Mouse (Mus musculus) adrenal gland, postnatal 0 days (tissue): Measurements from ENCODE around the gene Krt16. TPM values are rescaled to one million over a fixed set of nuclear protein-coding genes. Genes with fewer than 3 reads are reported as not detected.

ENCODE experiments used
- polyA plus RNA-seq: library from polyadenylated mRNA; unstranded; fragments of >200 nt; fragmentation: Nextera tagmentation; extraction: Ambion mirVana; gene quantifications from 2 replicates; pipeline ENCODE4 v1.2.1, GENCODE M21; 2015

The Krt16 gene
- polyA plus RNA-seq = not detected in 2 replicates

DNA sequence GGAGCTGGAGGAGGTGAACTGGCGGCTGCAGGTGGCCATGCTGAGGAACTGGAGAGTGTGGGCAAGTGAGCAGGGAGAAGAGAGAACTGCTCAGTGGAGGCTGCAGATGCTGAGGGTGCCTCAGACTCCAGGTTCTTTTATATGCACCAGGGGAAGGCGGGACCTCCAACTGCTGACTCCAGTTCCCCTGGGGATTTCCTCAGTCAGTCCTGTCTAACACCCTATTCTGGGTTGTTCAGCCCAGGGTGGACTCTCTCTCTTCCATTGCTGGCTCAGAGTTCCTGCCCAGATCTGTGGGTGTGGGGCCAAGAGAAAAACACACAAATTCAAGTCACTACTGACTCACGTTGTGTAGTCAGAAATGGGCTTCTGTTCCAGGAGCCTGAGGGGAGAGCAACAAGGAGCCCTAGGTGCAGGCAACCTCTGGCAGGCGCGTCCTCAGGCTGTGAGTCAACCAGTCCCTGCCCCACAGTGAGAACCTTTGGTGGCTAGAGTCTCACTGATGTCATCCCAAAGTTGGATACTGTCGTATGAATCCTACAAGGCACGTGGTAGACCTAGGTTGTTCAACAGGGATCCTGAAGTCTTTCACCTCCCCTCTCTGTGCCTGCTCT, at the start of gene Krt16:
TSS of gene Krt16 (minus strand) at position 51 of the 614 bp plus-strand sequence.

DNA sequence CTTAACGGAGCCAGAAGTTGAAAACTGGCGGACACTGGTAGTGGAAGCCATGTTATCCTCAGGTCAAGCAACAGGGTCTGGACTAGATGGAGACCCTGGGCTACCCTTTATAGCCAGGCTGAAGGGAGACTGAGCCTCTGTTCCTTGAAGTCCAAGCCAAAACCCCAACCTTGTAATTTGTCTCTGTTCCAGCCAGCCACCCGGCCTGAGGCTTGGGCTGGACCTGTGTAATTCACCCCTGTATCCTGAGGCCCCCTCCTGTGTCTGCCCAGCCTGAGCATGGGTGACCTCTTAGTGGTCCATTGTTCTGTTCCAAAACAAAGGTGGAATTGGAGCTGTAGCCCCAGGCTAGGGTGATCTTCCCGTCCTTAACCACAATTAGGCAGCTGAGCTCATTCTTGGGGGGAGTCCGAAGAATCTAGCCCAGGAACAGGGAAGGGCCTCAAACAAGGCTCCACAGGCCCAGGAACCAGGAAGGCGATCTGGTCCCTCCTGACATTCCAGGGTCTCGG, 21.2 kb upstream of the Krt16 start, which contains the start of gene Krt42:
TSS of gene Krt42 (minus strand) at position 51 of the 512 bp plus-strand sequence.

DNA sequence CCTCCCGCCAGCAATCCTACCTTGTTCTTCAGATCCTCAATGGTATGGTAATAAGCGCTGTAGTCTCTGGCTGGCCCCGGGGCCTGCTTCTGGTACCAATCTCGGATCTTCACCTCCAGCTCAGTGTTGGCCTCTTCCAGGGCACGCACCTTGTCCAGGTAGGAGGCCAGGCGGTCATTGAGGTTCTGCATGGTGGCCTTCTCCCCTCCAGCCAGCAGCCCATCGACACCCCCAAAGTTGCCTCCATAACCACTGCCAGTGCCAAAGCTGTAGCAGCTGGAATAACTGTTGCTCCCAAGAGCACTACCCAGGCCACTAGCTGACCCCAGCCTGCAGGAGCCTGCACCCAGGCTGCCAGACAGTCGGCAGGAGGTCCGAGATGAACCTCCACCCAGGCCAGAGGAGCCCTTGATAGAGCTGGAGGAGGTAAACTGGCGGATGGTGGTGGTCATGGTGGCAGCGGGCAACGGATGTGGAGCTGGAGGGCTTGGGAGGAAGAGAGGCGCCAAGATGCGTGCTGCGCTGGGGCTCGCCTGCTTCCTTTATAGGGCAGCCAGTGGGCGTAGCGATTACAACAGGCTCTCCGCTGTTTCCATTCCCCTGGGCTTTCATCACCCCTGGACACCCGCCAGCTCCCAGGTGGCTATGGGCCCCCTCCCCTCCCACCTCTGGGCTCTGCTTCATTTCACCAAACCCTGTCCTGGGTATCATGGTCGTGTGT, 12.0 kb upstream of the Krt16 start, which contains the start of gene Krt17:
TSS of gene Krt17 (minus strand) at position 516 of the 721 bp plus-strand sequence.

DNA sequence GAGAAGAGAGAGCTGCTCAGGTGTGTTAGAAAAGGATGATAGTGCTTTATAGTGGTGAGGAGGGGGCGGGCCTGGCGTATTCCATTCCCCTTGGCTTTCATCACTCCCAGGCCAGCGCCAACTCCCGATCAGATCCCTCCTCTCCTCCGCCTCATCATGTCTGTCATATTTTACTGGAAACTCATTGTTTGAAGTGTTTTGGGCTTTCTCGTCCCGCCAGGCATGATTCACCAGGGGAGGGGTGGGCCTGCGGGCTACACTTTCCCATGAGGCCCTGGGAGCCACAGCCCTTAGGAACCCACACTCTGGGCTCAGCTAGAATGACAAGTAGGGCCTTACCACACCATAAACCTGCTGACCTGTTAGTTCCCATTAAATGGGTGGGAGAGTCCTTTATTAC, 41.2 kb downstream of the Krt16 start, which contains the start of gene Krt14:
TSS of gene Krt14 (minus strand) at position 51 of the 400 bp plus-strand sequence.

Other genes starting within 250 kb of the Krt16 start
- not detected in 2 replicates for gene Krt33a, start 232.7 kb downstream of the Krt16 start, polyA plus RNA-seq
- gene Krt33b, start 219.0 kb downstream of the Krt16 start, polyA plus RNA-seq = not detected in 2 replicates
- gene Krt34, start 207.3 kb downstream of the Krt16 start, polyA plus RNA-seq = not detected in 2 replicates
- gene Krt31, start 198.4 kb downstream of the Krt16 start, polyA plus RNA-seq = not detected in 2 replicates
- not detected in 2 replicates for gene Krt32, start 160.7 kb downstream of the Krt16 start, polyA plus RNA-seq
- gene Krt35, start 152.7 kb downstream of the Krt16 start, polyA plus RNA-seq = not detected in 2 replicates
- 0.12 and 0.14 TPM in 2 replicates for gene Krt36, start 143.3 kb downstream of the Krt16 start, polyA plus RNA-seq
- 0.33 and 5.9 TPM in 2 replicates for gene Krt13, start 127.3 kb downstream of the Krt16 start, polyA plus RNA-seq
- 0.66 and 2.0 TPM in 2 replicates for gene Krt15, start 113.0 kb downstream of the Krt16 start, polyA plus RNA-seq
- gene Krt19, start 100.2 kb downstream of the Krt16 start, polyA plus RNA-seq = 37.9 and 40.8 TPM in 2 replicates
- gene Krt9, start 55.7 kb downstream of the Krt16 start, polyA plus RNA-seq = 0.08 TPM in 1 of 2 replicates, not detected in the other
- 9.3 and 9.4 TPM in 2 replicates for gene Krt14, start 41.4 kb downstream of the Krt16 start, polyA plus RNA-seq
- 0.72 and 0.82 TPM in 2 replicates for gene Krt17, start 12.1 kb upstream of the Krt16 start, polyA plus RNA-seq
- gene Krt42, start 21.0 kb upstream of the Krt16 start, polyA plus RNA-seq = not detected in 2 replicates
- gene Eif1, start 71.0 kb upstream of the Krt16 start, polyA plus RNA-seq = 1,336 and 1,597 TPM in 2 replicates
- gene Gast, start 85.5 kb upstream of the Krt16 start, polyA plus RNA-seq = 0.72 TPM in 1 of 2 replicates, not detected in the other
- gene Hap1, start 107.2 kb upstream of the Krt16 start, polyA plus RNA-seq = 59.6 and 68.7 TPM in 2 replicates
- 48.8 and 57.2 TPM in 2 replicates for gene Jup, start 148.9 kb upstream of the Krt16 start, polyA plus RNA-seq
- gene P3h4, start 165.9 kb upstream of the Krt16 start, polyA plus RNA-seq = 52.1 and 53.7 TPM in 2 replicates
- 61.0 and 61.6 TPM in 2 replicates for gene Fkbp10, start 166.8 kb upstream of the Krt16 start, polyA plus RNA-seq
- 137 and 142 TPM in 2 replicates for gene Nt5c3b, start 192.9 kb upstream of the Krt16 start, polyA plus RNA-seq
- gene Klhl10, start 193.0 kb upstream of the Krt16 start, polyA plus RNA-seq = 0.39 and 0.88 TPM in 2 replicates
- 3.5 and 5.8 TPM in 2 replicates for gene Klhl11, start 223.8 kb upstream of the Krt16 start, polyA plus RNA-seq